Comparison of ENCODE assay signal across 21 mouse cellular contexts in genomic region chr13:101702096-101702775, GRCm38 (mm10).
DNase-seq lines count a peak whose midpoint lies in the region; ATAC-seq and TF ChIP-seq lines count a peak whose summit lies in the region.
"Had no signal": no experiment of that assay in that cellular context is flagged by ENCODE, and none has a peak within 500 bp of the region (broad histone marks: within the 10 kb centered on the region; RNA-seq: fewer than 3 reads in every experiment).

No protein-coding gene starts in this region.

- peaks cover 2% of the 10 kb centered on the region; the same call in 1 of the 2 replicates for H3K36me3 ChIP-seq in heart, embryonic 11.5 days (ENCODE audit: control insufficient read depth, insufficient read depth, low read length)
- H3K36me3 ChIP-seq in ES-E14 (ENCODE audit: control insufficient read depth, insufficient read depth, low read length, poor library complexity, severe bottlenecking), result peaks cover 4% of the 10 kb centered on the region
- peaks cover 4% of the 10 kb centered on the region; the same call in 1 of the 2 replicates for H3K36me3 ChIP-seq in kidney, adult 2 months (ENCODE audit: control insufficient read depth, insufficient read depth, low read length)
- H3K36me3 ChIP-seq in forebrain, embryonic 13.5 days (ENCODE audit: poor library complexity, severe bottlenecking), result peaks cover 14% of the 10 kb centered on the region

- H3K27ac ChIP-seq in heart, embryonic 11.5 days (ENCODE audit: low read depth, low read length), result no peak overlapping the region
- no peak overlapping the region for H3K27ac ChIP-seq in ES-E14 (ENCODE audit: insufficient read depth, low read depth, low read length, poor library complexity, severe bottlenecking)
- no peak overlapping the region for H3K27ac ChIP-seq in kidney, adult 2 months (ENCODE audit: insufficient read depth, low read depth, low read length)
- H3K27ac ChIP-seq in forebrain, embryonic 13.5 days, result no peak overlapping the region
- H3K27ac ChIP-seq: heart, adult 2 months; left cerebral cortex, adult 2 months; limb, embryonic 12.5 days; liver, embryonic 15.5 days; neural tube, embryonic 12.5 days; stomach, embryonic 15.5 days had no signal

- TF ChIP-seq POLR2A in kidney, adult 2 months (IDR thresholded peaks at IDR 0.05; ENCODE audit: low read depth, low read length), result no peak

- no peak for TF ChIP-seq CTCF in kidney, adult 2 months (conservative IDR thresholded peaks at IDR 0.05; ENCODE audit: insufficient read depth, insufficient read length, low read depth, low read length)

- no peaks in the 10 kb centered on the region for H3K27me3 ChIP-seq in heart, embryonic 11.5 days (ENCODE audit: control insufficient read depth, insufficient read depth, low read length)
- H3K27me3 ChIP-seq in kidney, adult 2 months (replicated peaks; ENCODE audit: control insufficient read depth, insufficient read depth, low read length), result no peaks in the 10 kb centered on the region
- H3K27me3 ChIP-seq in forebrain, embryonic 13.5 days, result no peaks in the 10 kb centered on the region
- H3K27me3 ChIP-seq: liver, embryonic 15.5 days; neural tube, embryonic 12.5 days; stomach, embryonic 15.5 days had no signal

- no peak overlapping the region for H3K4me3 ChIP-seq in heart, embryonic 11.5 days (ENCODE audit: low read depth, low read length)
- no peak overlapping the region for H3K4me3 ChIP-seq in ES-E14 (ENCODE audit: insufficient read depth in 1 of 2, low read depth in 1 of 2, low read length in 2 of 2, poor library complexity in 1 of 2, severe bottlenecking in 1 of 2)
- no peak overlapping the region for H3K4me3 ChIP-seq in kidney, adult 2 months (ENCODE audit: insufficient read depth, low read depth, low read length)
- H3K4me3 ChIP-seq in forebrain, embryonic 13.5 days, result no peak overlapping the region
- H3K4me3 ChIP-seq: heart, adult 2 months; left cerebral cortex, adult 2 months; limb, embryonic 12.5 days; liver, embryonic 15.5 days; neural tube, embryonic 12.5 days; stomach, embryonic 15.5 days had no signal

- H3K4me2 ChIP-seq in heart, embryonic 11.5 days, result no peak overlapping the region
- H3K4me2 ChIP-seq in forebrain, embryonic 13.5 days, result no peak overlapping the region
- H3K4me2 ChIP-seq: limb, embryonic 12.5 days; liver, embryonic 15.5 days; neural tube, embryonic 12.5 days; stomach, embryonic 15.5 days had no signal

- H3K9me3 ChIP-seq in heart, embryonic 11.5 days (replicated peaks; ENCODE audit: control insufficient read depth, low read length), result no peaks in the 10 kb centered on the region
- H3K9me3 ChIP-seq in ES-E14 (ENCODE audit: control insufficient read depth, insufficient read depth, low read depth, low read length), result no peaks in the 10 kb centered on the region
- no peaks in the 10 kb centered on the region for H3K9me3 ChIP-seq in forebrain, embryonic 13.5 days (replicated peaks)
- H3K9me3 ChIP-seq: G1E; limb, embryonic 12.5 days; liver, embryonic 15.5 days; neural tube, embryonic 12.5 days; stomach, embryonic 15.5 days had no signal

- no peak overlapping the region for H3K9ac ChIP-seq in heart, embryonic 11.5 days (ENCODE audit: low read depth, low read length)
- H3K9ac ChIP-seq in ES-E14 (ENCODE audit: insufficient read depth, low read depth, low read length, poor library complexity, severe bottlenecking), result no peak overlapping the region; the same call in 1 of the 2 replicates
- H3K9ac ChIP-seq in forebrain, embryonic 13.5 days, result no peak overlapping the region
- H3K9ac ChIP-seq: limb, embryonic 12.5 days; liver, embryonic 15.5 days; neural tube, embryonic 12.5 days; stomach, embryonic 15.5 days had no signal

- WGBS in heart, embryonic 11.5 days (ENCODE audit: insufficient replicate concordance), result 82% methylated on average over 14 of the region's 14 CpGs
- 74% methylated on average over 14 of the region's 14 CpGs for WGBS in kidney, adult 2 months
- 94% methylated on average over 14 of the region's 14 CpGs for WGBS in forebrain, embryonic 13.5 days

- ATAC-seq in heart, embryonic 11.5 days (replicated peaks; ENCODE audit: insufficient number of reproducible peaks, low FRiP score, low TSS enrichment), result no peak
- ATAC-seq in monocyte, adult 5-6 weeks (replicated peaks; ENCODE audit: insufficient number of reproducible peaks, low FRiP score, low TSS enrichment, poor library complexity, severe bottlenecking), result peak; percentile 57
- ATAC-seq in forebrain, embryonic 13.5 days, result no peak
- ATAC-seq: hindbrain, embryonic 16.5 days had no signal

- no peaks in the 10 kb centered on the region for H3K4me1 ChIP-seq in heart, embryonic 11.5 days (ENCODE audit: control insufficient read depth, insufficient read depth, low read length)
- H3K4me1 ChIP-seq in ES-E14 (ENCODE audit: control insufficient read depth in 2 of 2, insufficient read depth in 2 of 2, low read length in 2 of 2, poor library complexity in 1 of 2), result peaks cover 0 to 2% of the 10 kb centered on the region in 2 experiments; a peak in 1 of 4 replicates
- H3K4me1 ChIP-seq in kidney, adult 2 months (ENCODE audit: control insufficient read depth, insufficient read depth, low read length), result peaks cover 8% of the 10 kb centered on the region; the same call in 1 of the 2 replicates
- peaks cover 4% of the 10 kb centered on the region; the same call in 1 of the 2 replicates for H3K4me1 ChIP-seq in forebrain, embryonic 13.5 days

- peak; percentile 82 for DNase-seq in heart, adult 11 months
- no peak for DNase-seq in ES-E14 (ENCODE audit: low read depth, low spot score)
- peak; percentile 74 for DNase-seq in thymus, postnatal 14 days
- DNase-seq in right cerebral cortex, postnatal 14 days, result no peak
- DNase-seq in kidney, adult 2 months, result no peak
- DNase-seq: adrenal gland, adult 8-10 months; cerebellum, adult 18-20 months; heart, postnatal 14 days; kidney, adult 9 months; midbrain, embryonic 14.5 days had no signal

- in situ Hi-C loops in ES-E14 (cut with MboI; ENCODE audit: low sequenced_read_pairs in 2 of 2, unreplicated experiment in 2 of 2), result no loop called here

TF ChIP-seq in ES-E14, 5 proteins besides CTCF, POLR2A, EP300 and RAD21:
- TF ChIP-seq CHD2 (IDR thresholded peaks at IDR 0.05; ENCODE audit: low read depth, low read length), result no peak
- peak; percentile 54; the same call in 1 of the 2 replicates for TF ChIP-seq ZNF384 (IDR thresholded peaks at IDR 0.05; ENCODE audit: low read depth, low read length)
- TF ChIP-seq HCFC1 (IDR thresholded peaks at IDR 0.05; ENCODE audit: borderline replicate concordance, insufficient read depth, low read length), result no peak
- no peak for TF ChIP-seq ZC3H11A (IDR thresholded peaks at IDR 0.05; ENCODE audit: borderline replicate concordance, low read depth, low read length)
- no peak for TF ChIP-seq MAFK (IDR thresholded peaks at IDR 0.05; ENCODE audit: insufficient read depth, low read depth, low read length)

Comparison
In these comparisons a context has a peak if more than half of its experiments do, and no peak if none do; other contexts are left out.
1. DNase-seq: peak in heart, adult 11 months (single experiment) and thymus, postnatal 14 days (single experiment); none in ES-E14 (single experiment), right cerebral cortex, postnatal 14 days (single experiment) and kidney, adult 2 months (single experiment).